8 mouse cellular contexts compared by ENCODE assay signal in genomic region chr6:61179949-61180755, GRCm38 (mm10). TPM values are rescaled to one million over a fixed set of nuclear protein-coding genes. Genes with fewer than 3 reads are reported as not detected.
DNase-seq lines count a peak whose midpoint lies in the region; ATAC-seq and TF ChIP-seq lines count a peak whose summit lies in the region.

Ccser1 (plus strand) TSS chr6:61180324.

- H3K4me1 ChIP-seq in forebrain, embryonic 10.5 days, result peaks cover 21% of the 10 kb centered on the region
- H3K4me1 ChIP-seq in heart, embryonic 13.5 days, result peaks cover 5% of the 10 kb centered on the region; the same call in 1 of the 2 replicates
- H3K4me1 ChIP-seq in kidney, embryonic 16.5 days (ENCODE audit: insufficient read depth, low read length), result 0 out of 2 replicates have a peak, but pooled peaks cover 6% of the 10 kb centered on the region
- no peaks in the 10 kb centered on the region for H3K4me1 ChIP-seq in liver, embryonic 11.5 days (replicated peaks; ENCODE audit: control insufficient read depth, insufficient read depth, low read length)
- no peaks in the 10 kb centered on the region for H3K4me1 ChIP-seq in stomach, postnatal 0 days (replicated peaks; ENCODE audit: control insufficient read depth, insufficient read depth)

- ATAC-seq in heart, embryonic 13.5 days (ENCODE audit: extremely low read depth, insufficient number of reproducible peaks, low FRiP score, low TSS enrichment), result peak; percentile 79
- peak; percentile 94 for ATAC-seq in kidney, embryonic 16.5 days (ENCODE audit: low FRiP score, low TSS enrichment)
- peak; percentile 77 for ATAC-seq in liver, embryonic 11.5 days (replicated peaks; ENCODE audit: low FRiP score)
- peak; percentile 96 for ATAC-seq in stomach, postnatal 0 days (ENCODE audit: low FRiP score, low TSS enrichment)

- H3K4me2 ChIP-seq in heart, embryonic 13.5 days, result peak within 1 kb of the TSS; percentile 100
- H3K4me2 ChIP-seq in kidney, embryonic 16.5 days (replicated peaks; ENCODE audit: low read depth, low read length), result peak within 1 kb of the TSS; percentile 96
- H3K4me2 ChIP-seq in liver, embryonic 11.5 days, result peak within 1 kb of the TSS; percentile 98
- peak within 1 kb of the TSS; percentile 100 for H3K4me2 ChIP-seq in stomach, postnatal 0 days (replicated peaks; ENCODE audit: low read depth)

- peak within 1 kb of the TSS; percentile 83 for H3K9ac ChIP-seq in heart, embryonic 13.5 days
- H3K9ac ChIP-seq in kidney, embryonic 16.5 days (replicated peaks; ENCODE audit: low read length), result peak within 1 kb of the TSS; percentile 77
- H3K9ac ChIP-seq in liver, embryonic 11.5 days (ENCODE audit: low read depth, low read length), result peak within 1 kb of the TSS; percentile 2
- H3K9ac ChIP-seq in stomach, postnatal 0 days (ENCODE audit: low read length), result peak within 1 kb of the TSS; percentile 74

- peak within 1 kb of the TSS; percentile 90 for H3K4me3 ChIP-seq in forebrain, embryonic 10.5 days
- peak within 1 kb of the TSS; percentile 71 for H3K4me3 ChIP-seq in heart, embryonic 13.5 days
- peak within 1 kb of the TSS; percentile 72 for H3K4me3 ChIP-seq in kidney, embryonic 16.5 days (ENCODE audit: low read length)
- H3K4me3 ChIP-seq in liver, embryonic 11.5 days (ENCODE audit: low read depth, low read length), result peak within 1 kb of the TSS; percentile 62
- peak within 1 kb of the TSS; percentile 76 for H3K4me3 ChIP-seq in stomach, postnatal 0 days (ENCODE audit: low read depth, low read length)

- H3K27ac ChIP-seq in forebrain, embryonic 10.5 days, result peak within 1 kb of the TSS; percentile 89
- no peak within 1 kb of the TSS for H3K27ac ChIP-seq in heart, embryonic 13.5 days (replicated peaks)
- peak within 1 kb of the TSS; percentile 71 for H3K27ac ChIP-seq in kidney, embryonic 16.5 days (ENCODE audit: low read length)
- no peak within 1 kb of the TSS for H3K27ac ChIP-seq in liver, embryonic 11.5 days (ENCODE audit: low read depth, low read length)
- peak within 1 kb of the TSS; percentile 56 for H3K27ac ChIP-seq in stomach, postnatal 0 days (replicated peaks)

- peak; percentile 46; the same call in 1 of the 2 replicates for TF ChIP-seq POLR2A in brain, embryonic 14.5 days (IDR thresholded peaks at IDR 0.05; ENCODE audit: borderline replicate concordance, extremely low read depth, insufficient read depth, insufficient read length, poor library complexity, severe bottlenecking)

- peaks cover 37% of the 10 kb centered on the region for H3K27me3 ChIP-seq in forebrain, embryonic 10.5 days (ENCODE audit: poor library complexity, severe bottlenecking)
- H3K27me3 ChIP-seq in heart, embryonic 13.5 days (replicated peaks), result peaks cover 29% of the 10 kb centered on the region
- H3K27me3 ChIP-seq in kidney, embryonic 16.5 days (ENCODE audit: insufficient read depth, low read length), result peaks cover 4% of the 10 kb centered on the region; the same call in 1 of the 2 replicates
- H3K27me3 ChIP-seq in liver, embryonic 11.5 days (replicated peaks; ENCODE audit: control insufficient read depth, insufficient read depth, low read length), result peaks cover 30% of the 10 kb centered on the region
- H3K27me3 ChIP-seq in stomach, postnatal 0 days (ENCODE audit: control insufficient read depth, insufficient read depth, low read length), result no peaks in the 10 kb centered on the region

- no peak for TF ChIP-seq CTCF in brain, embryonic 14.5 days (IDR thresholded peaks at IDR 0.05; ENCODE audit: borderline replicate concordance, extremely low read depth, insufficient read depth, insufficient read length)
- no peak for TF ChIP-seq CTCF in stomach, postnatal 0 days (IDR thresholded peaks at IDR 0.05; ENCODE audit: low read depth)

- under 1% methylated on average over 103 of the region's 105 CpGs for WGBS in forebrain, embryonic 10.5 days
- under 1% methylated on average over 87 of the region's 105 CpGs for WGBS in heart, embryonic 13.5 days
- under 1% methylated on average over 89 of the region's 105 CpGs for WGBS in kidney, embryonic 16.5 days
- under 1% methylated on average over 84 of the region's 105 CpGs for WGBS in liver, embryonic 11.5 days
- under 1% methylated on average over 78 of the region's 105 CpGs for WGBS in stomach, postnatal 0 days

- no peaks in the 10 kb centered on the region for H3K9me3 ChIP-seq in forebrain, embryonic 10.5 days
- H3K9me3 ChIP-seq in heart, embryonic 13.5 days, result no peaks in the 10 kb centered on the region
- H3K9me3 ChIP-seq in kidney, embryonic 16.5 days (ENCODE audit: low read length), result no peaks in the 10 kb centered on the region
- H3K9me3 ChIP-seq in liver, embryonic 11.5 days (ENCODE audit: control insufficient read depth, low read length), result no peaks in the 10 kb centered on the region
- H3K9me3 ChIP-seq in stomach, postnatal 0 days (ENCODE audit: control insufficient read depth, low read length), result no peaks in the 10 kb centered on the region

- no peaks in the 10 kb centered on the region for H3K36me3 ChIP-seq in forebrain, embryonic 10.5 days (replicated peaks)
- no peaks in the 10 kb centered on the region for H3K36me3 ChIP-seq in heart, embryonic 13.5 days
- H3K36me3 ChIP-seq in kidney, embryonic 16.5 days (ENCODE audit: insufficient read depth, low read length), result no peaks in the 10 kb centered on the region
- H3K36me3 ChIP-seq in liver, embryonic 11.5 days (ENCODE audit: control insufficient read depth, insufficient read depth, low read length), result no peaks in the 10 kb centered on the region
- H3K36me3 ChIP-seq in stomach, postnatal 0 days (ENCODE audit: control insufficient read depth, insufficient read depth, low read length), result no peaks in the 10 kb centered on the region

- DNase-seq in CD4-positive helper T cell, adult 2 months (ENCODE audit: low read depth, low spot score), result peak; percentile 38
- peak; percentile 84 for DNase-seq in brain, embryonic 14.5 days (ENCODE audit: low read depth)
- peak; percentile 53 for DNase-seq in forebrain, embryonic 10.5 days (ENCODE audit: extremely low spot score, low spot score)
- peak; percentile 53 for DNase-seq in liver, embryonic 11.5 days (ENCODE audit: low spot score)
- DNase-seq in naive thymus-derived CD4-positive, alpha-beta T cell, adult 2 months (ENCODE audit: low read depth), result peak; percentile 27
- DNase-seq in stomach, postnatal 0 days (ENCODE audit: low spot score), result peak; percentile 76

- no peak for TF ChIP-seq EP300 in stomach, postnatal 0 days (optimal IDR thresholded peaks at IDR 0.05)

RNA-seq across cellular contexts. Expression of gene Ccser1, which starts in this region (rescaled TPM):
- polyA plus RNA-seq in brain, embryonic 14.5 days (2012; rRNA removed), result 20.3 and 26.2 TPM in 2 replicates
- 3.7 and 4.5 TPM in 2 replicates for polyA plus RNA-seq in forebrain, embryonic 10.5 days (2016; fragmentation: Nextera tagmentation; extraction: Ambion mirVana)
- polyA plus RNA-seq in heart, embryonic 13.5 days (2015; fragmentation: Nextera tagmentation; extraction: Ambion mirVana), result 1.2 and 3.2 TPM in 2 replicates
- polyA plus RNA-seq in kidney, embryonic 16.5 days (2015; fragmentation: Nextera tagmentation; extraction: Ambion mirVana), result 17.4 and 19.5 TPM in 2 replicates
- 1.2 and 1.3 TPM in 2 replicates for polyA plus RNA-seq in liver, embryonic 11.5 days (2014; fragmentation: Nextera tagmentation; extraction: Ambion mirVana)
- polyA plus RNA-seq in stomach, postnatal 0 days (2015; fragmentation: Nextera tagmentation; extraction: Ambion mirVana), result 6.9 and 9.1 TPM in 2 replicates

Comparison
In these comparisons a context has a peak if more than half of its experiments do, and no peak if none do; other contexts are left out.
1. DNase-seq: peak in every context shown above with its lines; median percentile 84 in brain, embryonic 14.5 days; 76 in stomach, postnatal 0 days; 53 in forebrain, embryonic 10.5 days; 53 in liver, embryonic 11.5 days; 38 in CD4-positive helper T cell, adult 2 months; 27 in naive thymus-derived CD4-positive, alpha-beta T cell, adult 2 months.
2. H3K27ac ChIP-seq: peak in forebrain, embryonic 10.5 days (single experiment), kidney, embryonic 16.5 days (single experiment) and stomach, postnatal 0 days (single experiment); none in heart, embryonic 13.5 days (single experiment) and liver, embryonic 11.5 days (single experiment).
3. H3K9ac ChIP-seq: peak in every context shown above with its lines; median percentile 83 in heart, embryonic 13.5 days; 77 in kidney, embryonic 16.5 days; 74 in stomach, postnatal 0 days; 2 in liver, embryonic 11.5 days.
4. Peak in every context shown above with its lines, with median percentiles within 50 percentile points of each other: H3K4me3 ChIP-seq, ATAC-seq and H3K4me2 ChIP-seq.